ENCODE assay signal across 27 mouse cellular contexts in genomic region chr6:72442921-72443604, GRCm38 (mm10). TPM values are rescaled to one million over a fixed set of nuclear protein-coding genes. Genes with fewer than 3 reads are reported as not detected.
A peak's percentile ranks its signal among the peaks of the same experiment; 100 is the strongest.
DNase-seq lines count a peak whose midpoint lies in the region; ATAC-seq lines count a peak whose summit lies in the region.
"Had no signal": no experiment of that assay in that cellular context is flagged by ENCODE, and none has a peak within 500 bp of the region (broad histone marks: within the 10 kb centered on the region; RNA-seq: fewer than 3 reads in every experiment).

No protein-coding gene starts in this region.

- H3K9ac ChIP-seq in embryonic facial prominence, embryonic 11.5 days (replicated peaks; ENCODE audit: low read length) = no peak overlapping the region
- no peak overlapping the region for H3K9ac ChIP-seq in midbrain, embryonic 11.5 days (ENCODE audit: low read length)
- H3K9ac ChIP-seq in midbrain, embryonic 13.5 days (replicated peaks) = no peak overlapping the region
- H3K9ac ChIP-seq in embryonic facial prominence, embryonic 15.5 days = no peak overlapping the region
- H3K9ac ChIP-seq: embryonic facial prominence, embryonic 13.5 days; forebrain, embryonic 12.5 days had no signal

- H3K27ac ChIP-seq in embryonic facial prominence, embryonic 11.5 days (replicated peaks; ENCODE audit: low read depth, low read length) = no peak overlapping the region
- no peak overlapping the region for H3K27ac ChIP-seq in embryonic facial prominence, embryonic 10.5 days (replicated peaks)
- no peak overlapping the region for H3K27ac ChIP-seq in midbrain, embryonic 11.5 days (ENCODE audit: low read depth, low read length)
- no peak overlapping the region for H3K27ac ChIP-seq in midbrain, embryonic 13.5 days
- peak overlapping the region; percentile 36; the same call in 1 of the 2 replicates for H3K27ac ChIP-seq in embryonic facial prominence, embryonic 15.5 days (replicated peaks)
- H3K27ac ChIP-seq: forebrain, embryonic 10.5 days; forebrain, embryonic 12.5 days had no signal

- H3K4me1 ChIP-seq in embryonic facial prominence, embryonic 11.5 days (ENCODE audit: control insufficient read depth, insufficient read depth, low read length) = 0 out of 2 replicates have a peak, but pooled peaks cover under 1% of the 10 kb centered on the region
- peaks cover 15% of the 10 kb centered on the region for H3K4me1 ChIP-seq in embryonic facial prominence, embryonic 10.5 days
- H3K4me1 ChIP-seq in midbrain, embryonic 11.5 days (ENCODE audit: control insufficient read depth, insufficient read depth, low read length) = peaks cover 11% of the 10 kb centered on the region; the same call in 1 of the 2 replicates
- H3K4me1 ChIP-seq in midbrain, embryonic 13.5 days (replicated peaks) = peaks cover 16% of the 10 kb centered on the region
- peaks cover 11% of the 10 kb centered on the region for H3K4me1 ChIP-seq in embryonic facial prominence, embryonic 15.5 days

- DNase-seq in embryonic facial prominence, embryonic 11.5 days (ENCODE audit: low spot score) = peak; percentile 58
- DNase-seq in embryonic facial prominence, embryonic 10.5 days (ENCODE audit: low spot score) = no peak
- DNase-seq in midbrain, embryonic 11.5 days (ENCODE audit: low spot score, missing footprints) = peak; percentile 53
- no peak for DNase-seq in layer of hippocampus, adult 9-10 months (ENCODE audit: low spot score)
- DNase-seq: adrenal gland, adult 2 months; adrenal gland, postnatal 10 days; adrenal gland, postnatal 25 days; B cell, adult 2 months; cerebellum, adult 11 months; cerebellum, adult 18-20 months; cerebellum, adult 8-10 months; cerebellum, adult 9-11 months; cerebellum, postnatal 14 days; cerebellum, postnatal 36 days; embryo, embryonic 11 days had no signal

- ATAC-seq in embryonic facial prominence, embryonic 11.5 days (replicated peaks; ENCODE audit: insufficient number of reproducible peaks, low FRiP score, low TSS enrichment, low read depth) = no peak
- no peak for ATAC-seq in midbrain, embryonic 11.5 days (ENCODE audit: low FRiP score)
- no peak for ATAC-seq in midbrain, embryonic 13.5 days
- no peak for ATAC-seq in embryonic facial prominence, embryonic 15.5 days (ENCODE audit: insufficient number of reproducible peaks, low FRiP score, low TSS enrichment, low read depth)
- no peak for ATAC-seq in activated CD4-positive, CD25-positive, alpha-beta regulatory T cell, adult 4 months
- ATAC-seq: CD4-positive, CD25-positive, alpha-beta regulatory T cell, adult 4 months; forebrain, embryonic 14.5 days; forebrain, embryonic 16.5 days; Patski had no signal

- H3K9me3 ChIP-seq in embryonic facial prominence, embryonic 11.5 days (replicated peaks; ENCODE audit: control insufficient read depth, low read length) = no peaks in the 10 kb centered on the region
- no peaks in the 10 kb centered on the region for H3K9me3 ChIP-seq in embryonic facial prominence, embryonic 10.5 days
- no peaks in the 10 kb centered on the region for H3K9me3 ChIP-seq in midbrain, embryonic 11.5 days (ENCODE audit: control insufficient read depth, low read length)
- H3K9me3 ChIP-seq in midbrain, embryonic 13.5 days = no peaks in the 10 kb centered on the region
- H3K9me3 ChIP-seq in embryonic facial prominence, embryonic 15.5 days (replicated peaks) = no peaks in the 10 kb centered on the region
- H3K9me3 ChIP-seq: embryonic facial prominence, embryonic 13.5 days; forebrain, embryonic 10.5 days; forebrain, embryonic 12.5 days; G1E had no signal

- no peaks in the 10 kb centered on the region for H3K27me3 ChIP-seq in embryonic facial prominence, embryonic 11.5 days (ENCODE audit: control insufficient read depth, insufficient read depth, low read length)
- no peaks in the 10 kb centered on the region; the same call in 1 of the 2 replicates for H3K27me3 ChIP-seq in embryonic facial prominence, embryonic 10.5 days (replicated peaks; ENCODE audit: low read depth, poor library complexity, severe bottlenecking)
- no peaks in the 10 kb centered on the region for H3K27me3 ChIP-seq in midbrain, embryonic 11.5 days (ENCODE audit: control insufficient read depth, insufficient read depth, low read length)
- H3K27me3 ChIP-seq in midbrain, embryonic 13.5 days = peaks cover 3% of the 10 kb centered on the region; the same call in 1 of the 2 replicates
- H3K27me3 ChIP-seq in embryonic facial prominence, embryonic 15.5 days = no peaks in the 10 kb centered on the region
- H3K27me3 ChIP-seq: Patski had no signal

- H3K4me2 ChIP-seq in embryonic facial prominence, embryonic 11.5 days (ENCODE audit: low read depth, low read length) = no peak overlapping the region
- no peak overlapping the region for H3K4me2 ChIP-seq in midbrain, embryonic 11.5 days
- H3K4me2 ChIP-seq in midbrain, embryonic 13.5 days (replicated peaks) = no peak overlapping the region
- no peak overlapping the region for H3K4me2 ChIP-seq in embryonic facial prominence, embryonic 15.5 days (replicated peaks)
- H3K4me2 ChIP-seq: embryonic facial prominence, embryonic 13.5 days; forebrain, embryonic 12.5 days had no signal

- no peak overlapping the region for H3K4me3 ChIP-seq in embryonic facial prominence, embryonic 11.5 days (ENCODE audit: low read depth, low read length)
- H3K4me3 ChIP-seq in embryonic facial prominence, embryonic 10.5 days = no peak overlapping the region
- no peak overlapping the region for H3K4me3 ChIP-seq in midbrain, embryonic 11.5 days (ENCODE audit: low read depth, low read length)
- no peak overlapping the region for H3K4me3 ChIP-seq in midbrain, embryonic 13.5 days (replicated peaks)
- no peak overlapping the region for H3K4me3 ChIP-seq in embryonic facial prominence, embryonic 15.5 days (replicated peaks)
- H3K4me3 ChIP-seq: embryonic facial prominence, embryonic 13.5 days; erythroblast, embryonic 14.5 days; forebrain, embryonic 10.5 days; forebrain, embryonic 12.5 days had no signal

- 41% methylated on average over 1 of the region's 1 CpGs for WGBS in embryonic facial prominence, embryonic 11.5 days
- 52% methylated on average over 1 of the region's 1 CpGs for WGBS in embryonic facial prominence, embryonic 10.5 days
- WGBS in midbrain, embryonic 11.5 days = 80% methylated on average over 1 of the region's 1 CpGs
- 95% methylated on average over 1 of the region's 1 CpGs for WGBS in midbrain, embryonic 13.5 days
- WGBS in embryonic facial prominence, embryonic 15.5 days = 24% methylated on average over 1 of the region's 1 CpGs

- H3K36me3 ChIP-seq in embryonic facial prominence, embryonic 11.5 days (replicated peaks; ENCODE audit: control insufficient read depth, insufficient read depth, low read depth, low read length) = no peaks in the 10 kb centered on the region
- peaks cover 1% of the 10 kb centered on the region for H3K36me3 ChIP-seq in embryonic facial prominence, embryonic 10.5 days (replicated peaks)
- H3K36me3 ChIP-seq in midbrain, embryonic 11.5 days (ENCODE audit: control insufficient read depth, insufficient read depth, low read length) = no peaks in the 10 kb centered on the region
- H3K36me3 ChIP-seq in midbrain, embryonic 13.5 days = no peaks in the 10 kb centered on the region
- no peaks in the 10 kb centered on the region for H3K36me3 ChIP-seq in embryonic facial prominence, embryonic 15.5 days
- H3K36me3 ChIP-seq: embryonic facial prominence, embryonic 13.5 days; forebrain, embryonic 12.5 days had no signal

RNA-seq across cellular contexts. Expression of gene Mat2a, which starts 3.7 kb away (rescaled TPM):
- 503 and 527 TPM in 2 replicates for polyA plus RNA-seq in embryonic facial prominence, embryonic 11.5 days (2014; fragmentation: Nextera tagmentation; extraction: Ambion mirVana)
- 473 and 481 TPM in 2 replicates for polyA plus RNA-seq in embryonic facial prominence, embryonic 10.5 days (2016; fragmentation: Nextera tagmentation; extraction: Ambion mirVana)
- polyA plus RNA-seq in midbrain, embryonic 11.5 days (2014; fragmentation: Nextera tagmentation; extraction: Ambion mirVana) = 463 and 499 TPM in 2 replicates
- 439 and 454 TPM in 2 replicates for polyA plus RNA-seq in midbrain, embryonic 13.5 days (2015; fragmentation: Nextera tagmentation; extraction: Ambion mirVana)
- 294 and 307 TPM in 2 replicates for polyA plus RNA-seq in embryonic facial prominence, embryonic 15.5 days (2015; fragmentation: Nextera tagmentation; extraction: Ambion mirVana)
- 100 to 1,000 TPM; 194 to 225 TPM for polyA plus RNA-seq in activated CD4-positive, CD25-positive, alpha-beta regulatory T cell, adult 4 months (2017; shearing (Covaris generic))

RNA-seq across cellular contexts. Expression of gene Ggcx, which starts 29.0 kb away (rescaled TPM):
- polyA plus RNA-seq in embryonic facial prominence, embryonic 11.5 days (2014; fragmentation: Nextera tagmentation; extraction: Ambion mirVana) = 12.4 and 15.7 TPM in 2 replicates
- polyA plus RNA-seq in embryonic facial prominence, embryonic 10.5 days (2016; fragmentation: Nextera tagmentation; extraction: Ambion mirVana) = 20.4 and 21.1 TPM in 2 replicates
- 9.4 and 12.2 TPM in 2 replicates for polyA plus RNA-seq in midbrain, embryonic 11.5 days (2014; fragmentation: Nextera tagmentation; extraction: Ambion mirVana)
- 14.4 and 18.7 TPM in 2 replicates for polyA plus RNA-seq in midbrain, embryonic 13.5 days (2015; fragmentation: Nextera tagmentation; extraction: Ambion mirVana)
- 39.0 and 42.6 TPM in 2 replicates for polyA plus RNA-seq in embryonic facial prominence, embryonic 15.5 days (2015; fragmentation: Nextera tagmentation; extraction: Ambion mirVana)
- polyA plus RNA-seq in activated CD4-positive, CD25-positive, alpha-beta regulatory T cell, adult 4 months (2017; shearing (Covaris generic)) = 1 to 10 TPM; 8.0 to 8.1 TPM

RNA-seq across cellular contexts. Expression of gene Vamp8, which starts 52.6 kb away (rescaled TPM):
- 69.6 and 75.6 TPM in 2 replicates for polyA plus RNA-seq in embryonic facial prominence, embryonic 11.5 days (2014; fragmentation: Nextera tagmentation; extraction: Ambion mirVana)
- 53.2 and 59.8 TPM in 2 replicates for polyA plus RNA-seq in embryonic facial prominence, embryonic 10.5 days (2016; fragmentation: Nextera tagmentation; extraction: Ambion mirVana)
- 27.6 and 32.0 TPM in 2 replicates for polyA plus RNA-seq in midbrain, embryonic 11.5 days (2014; fragmentation: Nextera tagmentation; extraction: Ambion mirVana)
- polyA plus RNA-seq in midbrain, embryonic 13.5 days (2015; fragmentation: Nextera tagmentation; extraction: Ambion mirVana) = 21.7 and 21.9 TPM in 2 replicates
- 177 and 183 TPM in 2 replicates for polyA plus RNA-seq in embryonic facial prominence, embryonic 15.5 days (2015; fragmentation: Nextera tagmentation; extraction: Ambion mirVana)
- polyA plus RNA-seq in activated CD4-positive, CD25-positive, alpha-beta regulatory T cell, adult 4 months (2017; shearing (Covaris generic)) = 100 to 1,000 TPM; 382 to 404 TPM

Comparison
In these comparisons a context has a peak if more than half of its experiments do, and no peak if none do; other contexts are left out.
1. DNase-seq: peak in embryonic facial prominence, embryonic 11.5 days (single experiment) and midbrain, embryonic 11.5 days (single experiment); none in embryonic facial prominence, embryonic 10.5 days (single experiment) and layer of hippocampus, adult 9-10 months (single experiment).